Mouse (Mus musculus) midbrain, postnatal 0 days (tissue): ENCODE results near the gene Prpf4. TPM values are rescaled to one million over a fixed set of nuclear protein-coding genes. Genes with fewer than 3 reads are reported as not detected.

Source experiments
- ATAC-seq: fragments of 200-750 bp; cut with Nextera tagmentation; 2 replicates; pipeline ENCODE4 v1.8.0; 2017; ENCODE audit warnings: moderate number of reproducible peaks, mild to moderate bottlenecking, moderate TSS enrichment, moderate library complexity; ENCODE audit not compliant: low FRiP score
- DNase-seq: peaks from one replicate; pipeline ENCODE4 v3.0.0-alpha.2; 2015; ENCODE audit warnings: low spot score
- H3K27ac ChIP-seq: fragments of 300-500 bp; sonication (generic); 2 replicates; pipeline ENCODE4 v1.5.1; 2014; ENCODE audit warnings: low read depth, mild to moderate bottlenecking, low read length, mixed read lengths
- H3K27me3 ChIP-seq: fragments of 300-500 bp; sonication (generic); 2 replicates; pipeline ENCODE4 v1.6.1; 2014; ENCODE audit warnings: low read length, control low read depth, mixed read lengths; ENCODE audit not compliant: insufficient read depth
- H3K36me3 ChIP-seq: fragments of 300-500 bp; sonication (generic); 2 replicates; pipeline ENCODE4 v1.6.1; 2014; ENCODE audit warnings: low read length, control low read depth, mixed read lengths; ENCODE audit not compliant: insufficient read depth
- H3K4me1 ChIP-seq: fragments of 300-500 bp; sonication (generic); 2 replicates; pipeline ENCODE4 v1.6.1; 2014; ENCODE audit warnings: mild to moderate bottlenecking, control low read depth, antibody characterized with exemption, low read length, mixed read lengths; ENCODE audit not compliant: insufficient read depth
- H3K4me2 ChIP-seq: fragments of 300-500 bp; sonication (generic); 2 replicates; pipeline ENCODE4 v1.6.1; 2014; ENCODE audit warnings: low read depth, mild to moderate bottlenecking, low read length, mixed read lengths; ENCODE audit not compliant: poor library complexity, severe bottlenecking
- H3K4me3 ChIP-seq: fragments of 300-500 bp; sonication (generic); 2 replicates; pipeline ENCODE4 v1.5.1; 2014; ENCODE audit warnings: low read depth, mild to moderate bottlenecking, low read length, moderate library complexity
- H3K9ac ChIP-seq: fragments of 300-500 bp; sonication (generic); replicated peaks from 2 replicates; pipeline ENCODE4 v1.6.1; 2014; ENCODE audit warnings: mild to moderate bottlenecking, low read length, moderate library complexity, mixed read lengths; ENCODE audit not compliant: poor library complexity, severe bottlenecking
- H3K9me3 ChIP-seq: fragments of 300-500 bp; sonication (generic); 2 replicates; pipeline ENCODE4 v1.6.1; 2016; ENCODE audit warnings: low read length, control low read depth
- CTCF ChIP-seq: IDR thresholded peaks from 2 replicates; pipeline ENCODE4 v1.5.1; 2016; ENCODE audit warnings: antibody characterized with exemption, mild to moderate bottlenecking
- WGBS: fragments of 180-500 bp; shearing (Covaris S2); extraction: QIAGEN DNeasy Blood & Tissue Kit; methylation state at CpG from one replicate; pipeline ENCODE4 v1.1.7; 2014; 5-methylcytosine and 5-hydroxymethylcytosine counted together
- polyA plus RNA-seq: library from polyadenylated mRNA; unstranded; fragments of >200 nt; fragmentation: Nextera tagmentation; extraction: Ambion mirVana; gene quantifications from 2 replicates; pipeline ENCODE4 v1.2.1, GENCODE M21; 2015
- total RNA-seq: library from RNA; depleted of rRNA; stranded (reverse); fragments of >200 nt; gene quantifications from 2 replicates; pipeline ENCODE4 v1.2.3, GENCODE M21; 2014

Gene Prpf4
- total and polyA plus RNA-seq, 2 experiments from 2014 or later, result 12.8 to 13.4 TPM

DNA sequence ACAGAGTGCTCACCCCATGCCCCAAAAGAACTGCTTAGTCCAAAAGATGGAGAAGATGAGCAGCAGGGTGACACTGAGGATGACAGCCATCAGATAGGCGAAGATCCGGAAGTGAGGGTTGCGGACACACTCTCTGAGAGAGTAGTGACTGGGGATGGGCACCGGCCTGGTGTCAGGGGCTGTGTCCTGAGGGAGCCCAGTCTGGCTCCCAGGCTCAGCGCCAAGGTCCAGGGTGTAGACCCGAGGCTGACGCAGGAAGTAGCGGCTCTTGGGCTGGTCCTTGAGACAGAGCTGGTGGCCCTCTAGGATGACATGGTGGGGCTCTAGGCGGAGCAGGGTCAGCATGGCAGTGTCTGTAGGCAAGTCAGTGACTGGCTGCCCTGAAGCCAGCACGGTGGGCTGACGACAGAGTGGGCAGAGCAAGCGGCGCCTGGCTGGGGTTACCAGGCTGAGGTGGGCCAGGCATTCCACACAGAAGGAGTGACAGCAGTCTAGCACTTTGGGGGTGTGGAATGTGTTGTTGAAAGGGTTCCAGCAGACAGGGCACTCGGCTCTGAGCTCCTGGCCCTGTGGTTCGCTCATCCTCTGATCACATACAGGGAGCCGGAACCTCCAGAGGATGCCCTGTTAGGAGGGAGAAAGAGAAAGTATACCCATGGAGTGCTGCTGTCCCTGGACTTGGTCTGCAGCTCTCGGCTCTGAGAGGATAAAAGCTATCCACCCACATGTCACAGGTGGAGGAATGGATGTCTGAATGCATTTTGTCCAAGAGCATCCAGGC, 19.6 kb downstream of the Prpf4 start:
- 80% methylated on average over 17 of the region's 17 CpGs for WGBS
- DNase-seq, result no peak
- TF ChIP-seq CTCF, result no peak
- no peaks in the 10 kb centered on the region for H3K9me3 ChIP-seq
- no peak for ATAC-seq
- no peak overlapping the region for H3K9ac ChIP-seq
- no peaks in the 10 kb centered on the region for H3K27me3 ChIP-seq
- no peak overlapping the region for H3K27ac ChIP-seq
- H3K4me3 ChIP-seq, result no peak overlapping the region
- H3K4me2 ChIP-seq, result no peak overlapping the region
- no peaks in the 10 kb centered on the region for H3K4me1 ChIP-seq
- peaks cover 15% of the 10 kb centered on the region for H3K36me3 ChIP-seq

DNA sequence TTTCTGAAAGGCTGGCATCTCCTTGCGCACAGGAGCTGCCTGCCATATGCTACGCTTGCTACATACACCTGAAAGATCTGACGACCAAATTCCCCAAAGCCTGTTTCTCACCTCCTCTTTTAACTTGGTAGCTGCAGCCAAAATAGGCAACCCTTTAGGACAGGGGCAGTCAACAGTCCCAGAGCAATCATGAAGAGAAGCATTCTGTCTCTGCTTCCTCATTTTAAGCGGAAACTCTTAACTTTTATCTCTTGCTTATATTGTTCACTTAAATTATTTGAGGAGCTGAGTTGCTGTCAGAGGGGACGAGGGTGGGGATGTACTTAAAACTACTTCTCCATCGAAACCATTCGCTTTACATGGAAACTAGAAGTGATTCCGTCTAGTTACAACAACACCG, 21.0 kb downstream of the Prpf4 start:
- no peaks in the 10 kb centered on the region for H3K27me3 ChIP-seq
- H3K9me3 ChIP-seq, result no peaks in the 10 kb centered on the region
- TF ChIP-seq CTCF, result no peak
- no peak overlapping the region for H3K9ac ChIP-seq
- no peak overlapping the region for H3K27ac ChIP-seq
- 87% methylated on average over 9 of the region's 9 CpGs for WGBS
- DNase-seq (no peak), ATAC-seq (no peak)
- H3K4me2 ChIP-seq, result no peak overlapping the region
- no peaks in the 10 kb centered on the region for H3K4me1 ChIP-seq
- H3K4me3 ChIP-seq, result no peak overlapping the region
- H3K36me3 ChIP-seq, result peaks cover 4% of the 10 kb centered on the region

DNA sequence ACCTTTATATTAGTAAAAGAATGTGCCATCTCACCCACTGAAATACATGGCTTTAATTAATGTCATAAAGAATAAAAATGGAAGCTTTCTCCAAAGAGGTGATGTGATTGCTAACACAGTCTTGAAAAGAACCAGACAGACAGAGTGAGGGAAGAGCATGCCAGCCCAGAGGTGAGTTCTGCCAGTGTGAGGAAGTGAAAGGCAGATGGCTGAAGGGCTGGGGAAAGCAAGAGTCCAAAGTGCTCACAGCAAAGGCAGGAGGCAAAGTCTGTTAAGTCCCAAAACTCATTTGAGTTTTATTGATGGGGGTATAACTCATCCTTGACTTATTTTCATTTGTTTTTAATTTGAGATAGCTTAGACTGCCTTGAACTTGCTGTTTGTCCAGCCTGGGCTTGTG, 22.1 kb downstream of the Prpf4 start:
- Histone ChIP-seq H3K27me3 (no peaks in the 10 kb centered on the region), H3K4me3 (no peak overlapping the region), H3K4me2 (no peak overlapping the region), H3K4me1 (no peaks in the 10 kb centered on the region), H3K27ac (no peak overlapping the region), H3K9ac (no peak overlapping the region), H3K36me3 (no peaks in the 10 kb centered on the region), H3K9me3 (no peaks in the 10 kb centered on the region)
- ATAC-seq (no peak), DNase-seq (no peak)
- TF ChIP-seq CTCF, result no peak

DNA sequence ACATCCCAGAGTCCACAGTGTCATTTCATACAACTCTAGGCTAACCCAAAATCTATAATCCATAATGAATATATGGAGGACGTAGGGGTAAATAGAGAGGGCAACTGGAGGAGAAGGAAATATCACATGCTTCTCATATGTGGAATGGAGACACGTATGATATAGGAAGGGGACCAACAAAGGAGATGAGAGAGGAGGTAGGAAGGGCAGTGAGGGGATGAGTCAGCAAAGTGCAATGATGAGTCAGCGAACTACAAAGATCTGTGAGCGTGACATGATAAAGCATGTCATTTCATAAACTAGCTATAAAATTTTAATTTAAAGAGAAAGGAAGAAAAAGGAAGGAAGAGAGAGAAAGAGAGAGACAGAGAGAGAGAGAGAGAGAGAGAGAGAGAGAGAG, 22.9 kb downstream of the Prpf4 start:
- DNase-seq (no peak), ATAC-seq (no peak)
- no peak overlapping the region for H3K27ac ChIP-seq
- H3K4me1 ChIP-seq, result no peaks in the 10 kb centered on the region
- no peaks in the 10 kb centered on the region for H3K9me3 ChIP-seq
- no peaks in the 10 kb centered on the region for H3K36me3 ChIP-seq
- H3K4me2 ChIP-seq, result no peak overlapping the region
- H3K27me3 ChIP-seq, result no peaks in the 10 kb centered on the region
- H3K9ac ChIP-seq, result no peak overlapping the region
- no peak overlapping the region for H3K4me3 ChIP-seq
- TF ChIP-seq CTCF, result no peak
- WGBS, result 84% methylated on average over 4 of the region's 4 CpGs

DNA sequence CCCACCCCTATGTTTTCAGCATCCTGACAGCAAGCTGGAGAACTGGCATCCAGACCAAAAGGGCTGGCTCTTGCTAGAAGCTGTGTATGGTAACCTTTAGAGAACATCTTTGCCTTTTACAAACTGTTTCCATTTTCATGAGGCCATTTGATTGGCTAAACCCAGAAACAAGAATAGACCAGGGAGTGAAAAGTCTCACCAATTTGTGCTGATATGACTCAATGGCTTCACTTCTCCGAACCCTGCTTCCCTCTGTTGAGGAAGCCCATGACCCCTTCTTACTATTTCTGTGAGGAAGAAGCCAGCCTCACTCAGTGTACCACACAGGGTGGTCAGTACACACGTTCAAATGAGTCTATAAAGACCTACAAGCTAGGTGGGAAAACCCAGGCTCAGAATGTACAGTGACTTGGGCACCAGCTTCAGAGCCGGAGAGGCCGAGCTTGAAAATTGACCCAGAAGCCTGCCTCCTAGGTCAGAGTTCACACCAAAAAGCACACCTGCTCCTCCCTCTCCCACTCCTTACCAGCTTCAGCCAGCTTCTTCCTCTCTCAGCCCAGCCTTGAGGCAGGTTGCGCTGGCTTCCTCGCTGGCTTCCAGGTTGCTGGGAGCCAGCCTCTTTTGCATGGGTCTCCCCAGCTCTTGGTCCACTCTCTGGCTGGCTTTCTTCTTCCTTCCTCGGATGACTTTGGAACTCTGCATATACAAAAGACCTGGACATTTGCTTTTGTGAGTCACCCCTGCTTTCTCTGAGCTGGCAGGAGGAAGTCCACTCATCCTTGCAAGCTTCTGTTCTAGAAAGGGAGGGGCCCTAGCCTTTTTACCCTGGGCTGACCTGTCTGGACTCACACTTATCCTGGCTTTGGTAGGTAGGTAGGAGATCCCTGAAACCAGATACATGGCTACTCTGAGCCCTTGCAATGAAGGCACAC, 25.6 kb downstream of the Prpf4 start:
- no peak for TF ChIP-seq CTCF
- no peaks in the 10 kb centered on the region for H3K4me1 ChIP-seq
- H3K9me3 ChIP-seq, result no peaks in the 10 kb centered on the region
- 76% methylated on average over 7 of the region's 7 CpGs for WGBS
- H3K4me2 ChIP-seq, result no peak overlapping the region
- no peak overlapping the region for H3K27ac ChIP-seq
- no peaks in the 10 kb centered on the region for H3K36me3 ChIP-seq
- H3K4me3 ChIP-seq, result no peak overlapping the region
- H3K27me3 ChIP-seq, result no peaks in the 10 kb centered on the region
- H3K9ac ChIP-seq, result no peak overlapping the region
- no peak for ATAC-seq
- DNase-seq, result no peak

DNA sequence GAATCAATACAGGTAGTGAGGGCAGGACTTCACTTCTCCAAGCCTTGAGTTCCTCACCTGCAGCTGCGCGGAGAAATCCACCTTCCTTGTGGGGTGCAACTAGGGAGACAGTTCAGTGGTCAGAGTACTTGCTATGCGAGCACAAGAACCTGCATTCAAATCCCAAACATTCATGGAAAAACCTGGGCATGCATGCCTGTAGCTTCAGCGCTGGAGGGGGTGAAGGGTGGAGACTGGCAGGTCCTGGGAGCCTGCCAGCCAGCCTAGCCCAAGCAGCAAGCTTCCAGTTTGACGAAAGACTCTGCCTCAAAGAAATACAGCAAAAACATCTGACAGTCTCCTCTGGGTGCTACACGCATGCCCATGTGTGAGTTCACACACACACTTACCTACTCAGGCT, 26.5 kb downstream of the Prpf4 start, which contains the start of gene Rnf183:
Gene Rnf183, minus strand, starts transcription at position 172 of the 400 bp plus-strand sequence.
- Histone ChIP-seq H3K9me3 (no peaks in the 10 kb centered on the region), H3K27me3 (no peaks in the 10 kb centered on the region), H3K4me1 (no peaks in the 10 kb centered on the region), H3K27ac (no peak within 1 kb of the TSS), H3K36me3 (no peaks in the 10 kb centered on the region), H3K4me3 (no peak within 1 kb of the TSS), H3K4me2 (no peak within 1 kb of the TSS), H3K9ac (no peak within 1 kb of the TSS)
- TF ChIP-seq CTCF, result no peak
- no peak for ATAC-seq
- no peak for DNase-seq
- WGBS, result 84% methylated on average over 6 of the region's 6 CpGs
